Mouse (Mus musculus) brown adipose tissue, adult 24 weeks (tissue): ENCODE results near the gene C530025M09Rik. TPM values are rescaled to one million over a fixed set of nuclear protein-coding genes. Genes with fewer than 3 reads are reported as not detected.

ENCODE experiments used
- H3K27ac ChIP-seq: fragments of 200-500 bp; replicated peaks from 2 replicates; pipeline ENCODE4 v1.5.1; 2012; ENCODE audit warnings: low read depth, mild to moderate bottlenecking, low read length
- H3K4me1 ChIP-seq: fragments of 200-500 bp; 2 replicates; pipeline ENCODE4 v1.6.1; 2012; ENCODE audit warnings: low read length, mixed read lengths; ENCODE audit not compliant: control insufficient read depth, insufficient read depth, insufficient read length
- H3K4me3 ChIP-seq: fragments of 200-500 bp; 2 replicates; pipeline ENCODE4 v1.5.1; 2012; ENCODE audit warnings: low read depth, mild to moderate bottlenecking, low read length, moderate library complexity; ENCODE audit not compliant: insufficient read depth
- polyA plus RNA-seq: library from polyadenylated mRNA; stranded (reverse); fragments of >200 nt; gene quantifications from 2 replicates; pipeline ENCODE4 v1.2.4, GENCODE M21; 2012; ENCODE audit not compliant: missing spikeins, insufficient read depth, insufficient read length

Gene C530025M09Rik
- polyA plus RNA-seq, 1 experiment: not detected

DNA sequence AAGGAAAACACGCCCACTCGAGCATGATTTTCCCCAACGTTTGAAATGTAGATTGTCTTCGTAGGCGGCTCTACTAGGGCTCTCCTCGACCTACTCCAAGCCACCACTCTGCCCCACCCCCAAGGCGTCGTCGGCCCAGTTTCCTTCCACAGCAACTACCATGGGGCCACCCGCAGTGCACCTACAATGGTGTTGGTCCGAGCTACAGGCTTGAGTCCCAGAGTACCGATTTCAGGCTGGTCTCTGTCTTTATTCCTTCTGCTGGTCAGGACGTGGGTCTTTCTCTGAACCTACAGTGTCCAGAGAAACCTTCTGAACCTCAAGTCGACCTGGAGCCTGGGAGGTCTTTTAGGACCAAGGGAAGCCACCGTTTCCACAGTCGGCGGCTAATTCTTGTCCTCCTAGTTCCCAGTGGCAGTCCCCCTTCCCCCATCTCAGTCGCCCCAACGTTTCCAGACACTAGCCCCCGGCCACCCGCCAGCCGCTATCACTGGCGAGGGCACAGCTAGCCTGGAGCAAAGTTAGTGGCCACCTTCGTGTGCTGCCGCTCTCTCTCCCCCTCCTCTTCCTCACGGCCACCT, 968 bp downstream of the C530025M09Rik start:
- Histone ChIP-seq H3K27ac (no peak overlapping the region), H3K4me1 (no peaks in the 10 kb centered on the region), H3K4me3 (peak overlapping the region; percentile 50)

DNA sequence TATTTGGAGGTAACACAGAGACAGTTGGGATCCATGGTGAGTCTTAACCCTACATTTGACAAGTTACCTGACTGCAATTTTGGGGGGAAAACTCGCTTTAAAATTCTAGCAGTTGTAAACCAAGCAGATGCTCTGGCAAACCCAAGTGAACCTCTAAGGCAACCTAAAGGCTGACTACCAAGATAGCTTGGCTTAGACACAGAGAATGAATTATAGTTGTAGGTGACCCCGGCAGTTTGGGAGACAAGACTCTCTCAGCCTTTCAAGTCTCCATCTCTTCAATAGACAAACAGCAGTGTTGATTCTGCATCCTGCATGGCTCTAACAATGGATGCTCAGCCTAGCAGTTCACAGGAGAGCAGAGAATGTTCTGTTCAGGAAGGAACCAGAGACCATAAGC, 2.1 kb downstream of the C530025M09Rik start, which contains the start of gene Syndig1:
Gene Syndig1, plus strand, starts transcription at position 301 of the 400 bp plus-strand sequence.
- Histone ChIP-seq H3K27ac (no peak within 1 kb of the TSS), H3K4me3 (peak within 1 kb of the TSS; percentile 50), H3K4me1 (no peaks in the 10 kb centered on the region)

DNA sequence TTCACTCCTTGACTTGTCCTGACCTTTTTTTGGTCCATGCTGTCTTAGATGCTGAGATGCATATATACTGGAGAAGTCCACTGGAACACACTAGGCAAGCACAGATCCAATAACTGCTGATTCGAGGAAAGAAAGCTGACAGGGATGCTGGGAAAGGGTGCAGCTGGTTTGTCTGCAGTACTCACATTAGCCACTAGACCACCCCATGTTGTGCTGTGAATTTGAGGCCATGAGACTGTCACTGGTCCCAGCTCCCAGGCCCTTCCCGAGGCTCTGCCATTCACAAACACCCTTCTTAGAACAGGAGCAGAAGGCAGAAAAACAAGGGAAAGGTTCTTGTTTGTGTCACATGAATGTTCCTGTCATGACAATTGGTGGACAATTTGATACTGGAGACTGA, 10.8 kb downstream of the C530025M09Rik start:
- H3K4me1 ChIP-seq: no peaks in the 10 kb centered on the region
- H3K27ac ChIP-seq: no peak overlapping the region
- H3K4me3 ChIP-seq: no peak overlapping the region

DNA sequence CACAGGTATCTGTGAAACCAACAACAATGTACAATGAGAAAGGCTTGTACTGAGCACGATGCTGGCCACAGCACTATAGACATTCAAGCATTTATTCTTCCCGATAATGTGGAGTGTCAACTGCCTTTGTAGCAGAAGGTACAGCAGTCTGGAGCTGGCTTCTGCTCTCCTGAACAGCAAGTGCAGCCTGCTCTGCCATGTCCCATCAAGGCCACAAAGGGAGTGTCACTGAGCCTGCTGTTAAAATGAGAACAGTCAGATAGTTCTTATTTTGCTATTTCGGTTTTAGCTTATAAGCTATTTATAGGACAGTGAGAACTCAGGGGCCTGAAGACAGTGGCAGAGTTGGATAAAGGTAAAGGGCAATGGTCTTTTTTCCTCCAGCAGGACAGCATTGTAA, 11.3 kb downstream of the C530025M09Rik start:
- no peak overlapping the region for H3K27ac ChIP-seq
- no peaks in the 10 kb centered on the region for H3K4me1 ChIP-seq
- H3K4me3 ChIP-seq: no peak overlapping the region

DNA sequence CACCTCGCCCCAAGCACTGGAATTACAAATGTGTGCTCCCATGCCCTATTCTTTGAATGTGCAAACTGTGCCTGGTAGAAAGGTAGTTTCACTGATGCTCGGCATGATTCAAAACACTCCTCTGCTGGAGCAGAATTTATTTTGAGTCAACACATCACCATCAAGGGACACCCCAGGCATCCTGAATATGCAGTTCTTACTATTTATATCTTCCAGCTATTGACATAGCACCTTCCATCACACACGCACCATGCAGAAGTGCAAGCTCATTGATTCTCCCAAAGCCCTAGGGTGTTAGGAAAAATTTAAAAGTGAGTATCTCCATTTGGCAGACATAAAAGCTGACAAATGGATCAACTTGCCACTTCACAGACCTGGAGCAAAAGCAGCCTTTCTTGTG, 12.6 kb downstream of the C530025M09Rik start:
- H3K4me1 ChIP-seq: no peaks in the 10 kb centered on the region
- H3K4me3 ChIP-seq: no peak overlapping the region
- H3K27ac ChIP-seq: no peak overlapping the region

DNA sequence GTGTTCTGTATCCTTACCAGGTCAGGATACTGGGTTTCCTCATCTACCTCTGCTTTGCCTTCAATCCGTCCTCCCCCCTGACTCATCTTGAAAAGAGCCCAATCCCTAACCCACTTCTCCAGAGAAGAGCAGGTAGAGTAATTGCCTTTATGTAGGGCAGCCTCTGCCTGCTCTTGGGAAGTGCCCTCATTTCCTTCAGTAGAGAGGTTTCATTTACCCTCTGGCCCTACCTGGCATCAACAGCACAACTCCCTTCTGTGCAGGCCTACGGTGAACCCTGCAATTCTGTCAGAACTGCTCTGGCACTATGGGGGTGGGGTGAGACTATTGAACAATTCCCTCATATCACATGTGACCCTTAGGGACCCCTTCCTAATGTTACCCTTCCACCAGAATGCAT, 18.1 kb downstream of the C530025M09Rik start:
- H3K4me1 ChIP-seq: peaks cover 5% of the 10 kb centered on the region
- H3K4me3 ChIP-seq: no peak overlapping the region
- peak overlapping the region; percentile 53; the same call in 1 of the 2 replicates for H3K27ac ChIP-seq

DNA sequence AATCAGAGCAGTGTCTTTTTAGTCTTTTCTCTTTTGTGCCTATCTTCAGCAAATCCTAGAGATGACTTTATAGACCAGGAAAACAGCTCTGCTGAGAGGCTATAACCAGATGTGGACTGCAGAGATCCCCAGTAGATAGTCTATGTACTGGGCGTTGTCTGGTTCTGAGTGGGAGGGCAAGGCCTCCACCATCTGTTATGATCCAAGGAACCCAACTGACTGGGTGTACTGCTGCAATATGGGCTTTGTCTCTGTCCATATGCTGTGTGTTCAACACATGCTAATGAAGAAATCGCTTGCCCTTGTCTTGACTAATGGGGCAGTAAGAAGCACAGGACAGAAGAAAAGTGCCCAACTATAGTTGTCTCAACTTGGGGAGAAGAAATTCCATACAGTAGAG, 25.8 kb downstream of the C530025M09Rik start:
- 0 out of 2 replicates have a peak, but pooled peaks cover 2% of the 10 kb centered on the region for H3K4me1 ChIP-seq
- no peak overlapping the region for H3K27ac ChIP-seq
- no peak overlapping the region for H3K4me3 ChIP-seq

DNA sequence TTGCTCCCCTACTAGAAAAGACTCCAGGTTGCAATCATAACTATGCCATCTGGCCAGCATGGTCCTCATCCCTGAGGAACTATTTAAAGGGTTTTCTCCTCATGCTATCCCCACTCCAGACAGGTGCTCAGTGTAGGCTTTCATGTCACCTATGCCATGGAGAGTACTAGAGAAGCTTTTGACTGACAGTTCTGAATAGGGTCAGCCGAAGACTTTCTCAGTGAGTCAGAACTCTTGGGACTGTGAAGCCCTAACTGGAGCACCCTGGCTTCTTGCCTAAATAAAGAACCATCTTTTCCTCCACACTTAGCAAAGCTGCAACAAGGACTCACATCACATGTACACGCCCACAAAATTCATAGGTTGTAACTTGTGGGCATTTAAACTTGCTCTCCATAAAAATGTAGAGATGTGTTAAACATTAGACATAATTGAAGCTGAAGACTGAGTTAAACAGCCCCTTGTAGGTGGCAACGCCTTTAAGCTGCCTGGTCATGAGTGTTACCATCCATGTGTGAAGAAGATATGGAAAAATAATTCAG, 26.3 kb downstream of the C530025M09Rik start:
- H3K27ac ChIP-seq: no peak overlapping the region
- no peaks in the 10 kb centered on the region for H3K4me1 ChIP-seq
- H3K4me3 ChIP-seq: no peak overlapping the region

DNA sequence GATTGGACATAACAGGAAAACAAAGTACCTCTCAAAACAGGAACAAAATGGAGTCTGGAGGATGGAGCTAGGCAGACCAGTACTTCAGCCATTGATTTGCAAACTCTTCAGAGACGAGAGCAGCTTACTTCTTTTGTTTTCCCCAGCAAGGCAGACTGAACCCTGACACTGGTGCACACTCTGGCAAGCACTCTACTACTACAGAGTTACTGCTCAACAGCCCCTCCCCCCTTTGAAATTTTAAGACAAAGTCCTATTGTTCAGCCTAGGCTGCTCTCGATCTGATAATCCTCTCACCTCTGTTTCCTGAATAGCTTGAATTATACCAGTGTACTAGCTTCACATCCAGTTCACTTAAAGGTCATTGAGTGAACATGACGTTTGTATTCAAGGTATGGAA, 32.4 kb downstream of the C530025M09Rik start:
- Histone ChIP-seq H3K4me3 (no peak overlapping the region), H3K27ac (no peak overlapping the region), H3K4me1 (no peaks in the 10 kb centered on the region)

Other genes with a start within 250 kb of the C530025M09Rik start
- 1.2 TPM in 1 of 2 replicates, not detected in the other for gene Syndig1, start 2.0 kb downstream of the C530025M09Rik start, polyA plus RNA-seq